Mouse (Mus musculus) bone marrow, adult 2 months (tissue): ENCODE results near the gene Hspb7.

Experiments
- CTCF ChIP-seq: fragments of 200-500 bp; IDR thresholded peaks from 2 replicates; pipeline ENCODE4 v1.5.1; 2011; ENCODE audit warnings: low read length, control low read depth; ENCODE audit not compliant: control insufficient read depth, insufficient read depth
- POLR2A ChIP-seq: fragments of 200-500 bp; IDR thresholded peaks from 2 replicates; pipeline ENCODE4 v1.6.1; 2011; ENCODE audit warnings: low read depth, mild to moderate bottlenecking, control low read depth, low read length, borderline replicate concordance; ENCODE audit not compliant: control insufficient read depth

DNA sequence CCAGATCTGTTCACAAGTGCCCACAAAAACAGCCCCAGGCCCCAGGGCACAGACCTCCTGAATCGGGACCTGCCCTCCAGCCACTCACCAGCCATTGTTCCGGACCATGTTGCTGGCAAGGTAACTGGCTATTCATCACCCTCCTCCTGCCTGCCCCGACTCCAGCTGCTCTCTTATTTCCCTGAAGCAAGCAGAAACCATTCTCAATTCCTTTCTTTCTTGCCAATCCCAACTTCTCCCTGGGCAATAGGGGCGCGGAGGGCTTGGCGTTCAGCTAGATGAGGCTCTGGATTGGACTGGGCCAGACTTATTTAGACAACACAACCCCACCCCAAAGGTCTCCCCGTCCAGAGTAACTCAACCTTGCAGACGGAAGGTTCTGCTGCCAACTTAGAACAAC lies 40.9 kb upstream of the Hspb7 start:
- no peak for TF ChIP-seq CTCF
- no peak for TF ChIP-seq POLR2A
